Mouse (Mus musculus) stomach, postnatal 0 days (tissue): Measurements from ENCODE around the gene Poc1a.

Experiments used
- CTCF ChIP-seq: IDR thresholded peaks from 2 replicates; pipeline ENCODE4 v1.5.1; 2016; ENCODE audit warnings: antibody characterized with exemption, low read depth, mild to moderate bottlenecking, moderate library complexity
- EP300 ChIP-seq: optimal IDR thresholded peaks from 2 replicates; pipeline ENCODE3; 2016; ENCODE audit warnings: antibody characterized with exemption

- no peak for TF ChIP-seq CTCF
- TF ChIP-seq EP300: no peak
Measured at GRCm38 (mm10) chr9:106365333-106365732, 84.5 kb downstream of the Poc1a start.
